Mouse (Mus musculus) bone marrow, adult 2 months (tissue): ENCODE data around the gene Gfi1b.

Experiments used
- CTCF ChIP-seq: fragments of 200-500 bp; IDR thresholded peaks from 2 replicates; pipeline ENCODE4 v1.5.1; 2011; ENCODE audit warnings: low read length, control low read depth; ENCODE audit not compliant: control insufficient read depth, insufficient read depth
- POLR2A ChIP-seq: fragments of 200-500 bp; IDR thresholded peaks from 2 replicates; pipeline ENCODE4 v1.6.1; 2011; ENCODE audit warnings: low read depth, mild to moderate bottlenecking, control low read depth, low read length, borderline replicate concordance; ENCODE audit not compliant: control insufficient read depth

DNA sequence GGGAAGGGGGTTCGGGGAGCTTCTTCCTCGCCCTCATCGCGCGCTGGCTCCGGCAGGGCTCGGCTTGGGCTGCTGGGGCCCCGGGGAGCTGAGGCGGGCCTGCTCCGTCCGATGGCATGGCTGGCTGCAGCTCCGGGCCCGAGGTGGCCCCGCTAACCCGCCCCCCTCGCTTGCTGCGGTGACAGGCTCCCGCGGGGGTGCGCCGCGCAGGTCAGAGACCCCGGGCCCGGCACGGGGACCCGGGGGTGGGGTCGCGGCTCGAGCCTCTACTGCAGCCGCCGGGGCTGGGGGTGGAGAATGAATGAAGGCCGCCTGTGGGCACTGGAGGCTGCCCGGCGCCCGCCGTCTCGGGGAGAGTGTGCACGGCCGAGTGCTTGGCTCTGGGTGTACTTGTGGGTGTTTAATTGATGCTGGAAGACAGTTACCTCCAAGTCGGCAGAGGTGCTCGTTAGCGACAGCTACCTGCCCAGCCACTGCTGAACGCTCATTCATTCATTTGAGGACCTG is 19.7 kb upstream of the Gfi1b start:
- no peak for TF ChIP-seq POLR2A
- TF ChIP-seq CTCF = no peak
